Mouse (Mus musculus): ENCODE data around the gene 1700017D01Rik.

DNA sequence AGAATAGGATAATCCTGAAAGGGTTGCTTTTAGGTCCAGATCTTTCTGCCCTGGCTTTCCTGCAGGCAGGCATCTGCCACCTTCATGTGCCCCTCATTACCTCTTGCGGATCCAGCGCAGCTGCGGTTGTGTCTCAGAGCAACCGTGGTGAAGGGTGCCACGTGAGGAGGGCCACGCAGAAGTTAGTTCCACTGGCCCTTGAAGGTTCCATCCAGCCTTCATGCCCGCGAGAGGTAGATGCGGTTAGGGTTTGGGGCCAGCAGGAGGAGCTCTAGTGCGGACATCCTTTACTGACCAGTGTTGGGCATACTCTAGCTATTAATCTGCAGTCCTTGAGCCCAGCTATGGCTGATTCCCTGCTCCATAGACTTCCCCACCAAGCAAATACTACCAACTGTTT, 34.5 kb upstream of the 1700017D01Rik start, which contains the start of gene 1700025F22Rik:
- TF ChIP-seq CTCF (IDR thresholded peaks at IDR 0.05; ENCODE audit: insufficient read depth, low read length) = peak; percentile 47
- no peak for TF ChIP-seq POLR2A (IDR thresholded peaks at IDR 0.05; ENCODE audit: borderline replicate concordance, extremely low read depth, low read depth, low read length)

Data from lung, adult 2 months (tissue).